Mouse (Mus musculus) inflammation-experienced regulatory T-cells, adult 6 months (primary cell): ENCODE data around the gene Strn4. TPM values are rescaled to one million over a fixed set of nuclear protein-coding genes. Genes with fewer than 3 reads are reported as not detected.

Experiments
- ATAC-seq: one replicate; pipeline ENCODE4 v1.8.0; 2017
- polyA plus RNA-seq, 3 experiments: library from polyadenylated mRNA; unstranded; fragments of 100-300 nt; shearing (Covaris generic); gene quantifications; one replicate each; pipeline ENCODE4 v1.2.1; 2017

The Strn4 gene
- 10 to 100 TPM; 16.1 to 24.1 (median 19.7) TPM for polyA plus RNA-seq

DNA sequence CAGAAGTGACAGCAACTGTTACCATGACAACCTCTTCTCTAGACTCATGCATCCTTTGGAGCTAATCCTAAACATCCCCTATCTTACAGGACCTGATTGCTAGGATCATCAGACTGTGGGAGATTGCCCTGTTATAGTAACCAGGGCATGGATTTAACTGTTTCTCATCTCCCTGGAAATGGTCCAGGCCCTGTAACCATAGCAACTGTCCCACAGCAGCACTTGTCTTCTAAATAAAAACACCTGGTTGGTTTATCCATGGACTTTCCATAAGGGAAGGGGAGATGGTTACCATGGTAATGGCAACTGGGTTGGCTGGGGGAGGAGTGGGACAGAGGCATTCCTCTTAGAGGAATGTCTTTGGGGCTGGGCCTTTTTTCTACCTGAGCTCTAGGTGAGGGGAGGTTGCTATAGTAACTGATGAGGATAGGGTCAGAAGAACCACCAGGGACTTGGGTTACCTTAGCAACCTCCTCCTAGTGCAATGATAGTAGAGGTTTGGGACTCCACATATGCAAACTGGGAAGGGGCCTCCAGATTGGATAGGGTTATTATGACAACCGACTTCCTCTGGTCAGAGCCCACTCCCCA, at the start of gene Strn4:
TSS of gene Strn4 (plus strand) at position 539 of the 591 bp plus-strand sequence.
- ATAC-seq = no peak

DNA sequence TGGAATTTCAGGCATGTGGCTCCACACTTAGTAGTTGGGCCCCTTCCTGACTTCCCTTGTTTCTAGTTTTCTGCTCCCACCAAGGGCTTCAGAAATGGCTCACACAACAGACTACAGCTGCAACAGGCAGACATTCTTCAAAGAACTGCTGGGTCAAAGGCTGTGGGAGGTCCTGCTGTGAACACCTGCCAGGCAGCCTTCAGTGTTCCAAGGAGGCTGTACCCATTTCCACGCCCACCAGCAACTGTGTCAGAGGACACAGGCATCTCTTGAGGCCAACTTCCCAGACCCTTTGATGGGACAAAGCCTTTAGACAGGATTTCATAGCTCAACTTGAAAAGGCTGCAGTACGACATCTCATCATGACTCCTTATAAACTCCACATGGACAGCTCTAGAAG, 49.2 kb upstream of the Strn4 start:
- ATAC-seq = no peak

DNA sequence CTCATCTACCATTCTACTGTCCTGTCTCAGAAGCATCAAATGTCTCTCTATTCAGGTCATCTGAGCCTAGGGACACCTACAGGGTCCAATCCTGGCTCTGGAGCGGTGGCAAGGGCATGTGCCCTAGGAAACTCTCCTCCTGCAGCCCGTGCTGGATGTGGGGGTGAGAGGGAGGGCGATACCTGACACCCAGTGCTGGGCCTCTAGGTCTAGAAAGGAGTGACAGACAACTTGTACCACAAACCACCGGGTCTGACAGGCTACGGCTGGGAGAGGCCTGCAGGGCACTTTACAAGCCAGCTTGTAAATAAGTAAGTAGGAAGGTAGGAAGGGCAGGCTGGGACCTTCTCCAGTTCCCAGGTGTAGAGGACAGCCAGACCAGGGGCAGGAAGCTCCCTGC, 39.8 kb upstream of the Strn4 start:
- no peak for ATAC-seq

DNA sequence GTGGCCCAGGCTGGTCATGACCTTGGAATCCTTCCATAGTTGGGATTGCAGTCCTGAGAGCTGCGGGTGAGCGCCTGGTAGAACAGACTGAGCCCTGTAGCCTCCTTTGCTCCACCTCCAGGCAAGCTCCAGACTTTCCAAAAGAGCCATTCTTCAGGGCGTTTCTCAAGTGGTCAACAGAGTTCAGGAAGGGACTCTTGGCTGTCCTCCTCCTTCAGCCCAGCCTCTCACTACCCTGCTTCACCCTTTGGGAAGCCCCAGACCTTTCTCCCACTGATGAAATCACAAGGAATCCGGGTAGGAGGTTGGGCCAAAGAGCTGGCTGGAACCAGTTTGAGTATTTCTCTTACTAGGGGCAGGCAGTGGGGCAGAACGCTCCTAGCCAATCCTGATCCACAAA, 35.6 kb upstream of the Strn4 start:
- ATAC-seq = no peak

DNA sequence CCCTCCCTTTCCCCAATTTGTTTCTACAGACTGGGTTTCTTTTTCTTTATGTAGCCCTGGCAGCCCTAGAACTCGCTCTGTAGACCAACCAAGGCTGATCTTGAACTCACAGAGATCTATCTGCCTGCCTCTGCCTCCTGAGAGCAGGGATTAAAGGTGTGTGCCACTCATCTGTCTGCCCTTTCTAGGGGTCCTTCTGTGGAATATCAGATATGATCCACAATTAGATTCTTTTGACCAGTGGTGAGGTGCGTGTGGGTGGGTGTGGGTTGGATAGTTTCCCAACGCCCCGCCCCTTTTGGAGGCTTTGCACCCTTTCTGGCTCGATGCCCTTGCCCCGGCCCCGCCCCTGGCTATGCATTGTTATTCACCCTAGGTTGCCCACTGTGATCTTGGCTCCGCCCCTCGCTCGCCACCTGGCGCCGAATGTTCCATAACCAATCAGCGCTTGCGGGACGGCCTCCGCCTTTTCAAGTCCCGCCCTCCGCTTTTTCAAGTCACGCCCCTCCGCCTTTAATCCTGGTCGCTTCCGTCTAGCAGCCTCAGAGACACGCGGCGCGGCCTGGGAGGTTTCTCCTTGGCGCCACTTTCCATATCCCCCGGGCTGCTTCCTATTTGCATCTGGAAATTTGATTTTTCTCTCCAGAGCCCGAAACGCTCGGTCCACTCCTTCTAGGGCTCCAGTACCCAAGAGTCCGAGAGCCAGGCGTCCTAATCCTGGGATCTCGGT, 34.7 kb upstream of the Strn4 start, which contains the start of gene Slc1a5:
TSS of gene Slc1a5 (plus strand) at position 516 of the 730 bp plus-strand sequence.
- ATAC-seq = peak; percentile 89

DNA sequence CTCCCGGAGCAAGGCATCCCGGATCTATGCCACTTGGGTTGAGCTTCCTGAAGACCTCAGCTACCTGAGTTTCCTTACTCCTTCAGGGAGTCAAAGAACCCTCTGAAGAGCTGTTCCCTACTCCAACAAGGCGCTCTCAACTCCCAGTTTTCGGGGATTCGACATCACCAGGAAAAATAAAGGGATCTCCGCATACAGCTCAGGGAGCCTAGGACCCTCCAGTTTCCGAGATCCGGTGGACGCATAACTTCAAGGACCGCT, 34.2 kb upstream of the Strn4 start:
- ATAC-seq = no peak

DNA sequence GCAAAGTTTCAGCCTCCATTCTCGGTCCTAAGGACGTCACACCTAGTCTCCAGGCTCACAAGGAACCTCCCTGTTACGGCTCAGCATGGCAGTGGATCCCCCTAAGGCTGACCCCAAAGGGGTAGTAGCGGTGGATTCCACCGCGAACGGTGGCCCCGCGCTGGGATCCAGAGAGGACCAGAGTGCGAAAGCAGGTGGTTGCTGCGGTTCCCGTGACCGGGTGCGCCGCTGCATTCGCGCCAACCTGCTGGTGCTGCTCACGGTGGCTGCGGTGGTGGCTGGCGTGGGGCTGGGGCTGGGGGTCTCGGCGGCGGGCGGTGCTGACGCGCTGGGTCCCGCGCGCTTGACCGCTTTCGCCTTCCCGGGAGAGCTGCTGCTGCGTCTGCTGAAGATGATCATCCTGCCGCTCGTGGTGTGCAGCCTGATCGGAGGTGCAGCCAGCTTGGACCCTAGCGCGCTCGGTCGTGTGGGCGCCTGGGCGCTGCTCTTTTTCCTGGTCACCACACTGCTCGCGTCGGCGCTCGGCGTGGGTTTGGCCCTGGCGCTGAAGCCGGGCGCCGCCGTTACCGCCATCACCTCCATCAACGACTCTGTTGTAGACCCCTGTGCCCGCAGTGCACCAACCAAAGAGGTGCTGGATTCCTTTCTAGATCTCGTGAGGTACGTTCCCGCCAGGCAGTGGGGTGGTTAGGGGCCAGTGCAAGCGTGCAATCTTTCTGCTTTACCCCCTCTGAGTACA, 33.7 kb upstream of the Strn4 start:
- ATAC-seq = peak; percentile 5

DNA sequence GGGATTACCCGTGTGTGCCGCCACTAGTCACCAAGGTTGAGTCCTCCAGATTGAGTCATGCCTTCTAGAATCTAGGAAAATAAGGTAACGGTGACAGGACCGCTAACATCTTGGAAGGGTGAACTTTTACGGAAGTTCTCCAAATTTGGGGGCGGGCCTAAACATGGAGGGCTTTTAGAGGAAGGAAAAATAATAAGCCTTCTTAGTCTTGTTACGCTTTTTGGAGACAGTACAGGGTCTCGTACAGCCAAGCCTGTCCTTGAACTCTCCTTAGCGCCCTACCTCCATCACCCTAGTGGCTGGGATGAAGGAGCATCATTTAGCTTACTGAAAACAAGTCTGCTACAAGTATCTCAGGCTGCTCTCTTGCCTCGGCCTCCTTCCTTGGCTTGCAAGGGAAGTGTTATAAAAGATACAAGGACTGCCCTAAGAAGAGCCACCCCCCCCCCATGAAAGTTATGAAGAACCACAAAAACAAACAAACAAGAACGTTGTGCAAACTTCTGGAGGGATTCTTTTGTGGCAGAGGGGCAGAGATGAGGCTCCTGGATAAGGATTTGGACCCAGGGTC, 33.0 kb upstream of the Strn4 start:
- no peak for ATAC-seq

DNA sequence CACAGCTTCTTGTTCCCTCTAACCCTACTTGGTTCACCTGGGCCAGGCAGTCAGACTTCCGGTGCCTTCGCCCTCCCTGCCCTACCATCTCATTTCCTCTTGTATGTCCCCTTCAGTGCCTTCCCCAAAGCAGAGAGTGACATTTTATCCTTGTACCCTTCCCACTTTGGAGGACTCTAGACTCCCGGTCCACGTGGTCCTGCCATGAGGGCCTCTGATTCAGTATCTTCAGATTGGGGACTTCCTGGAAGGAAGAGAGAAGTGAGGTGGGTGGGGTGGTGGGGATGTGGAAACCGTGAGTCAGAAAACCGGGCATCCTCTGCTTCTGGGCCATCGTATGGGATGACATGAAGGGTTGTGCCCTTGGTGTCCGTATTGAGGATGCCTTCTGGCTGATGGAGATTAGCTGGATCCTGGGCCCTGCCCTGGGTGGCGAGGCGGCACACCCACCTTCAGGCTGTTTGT, 32.4 kb upstream of the Strn4 start:
- ATAC-seq = peak; percentile 45

DNA sequence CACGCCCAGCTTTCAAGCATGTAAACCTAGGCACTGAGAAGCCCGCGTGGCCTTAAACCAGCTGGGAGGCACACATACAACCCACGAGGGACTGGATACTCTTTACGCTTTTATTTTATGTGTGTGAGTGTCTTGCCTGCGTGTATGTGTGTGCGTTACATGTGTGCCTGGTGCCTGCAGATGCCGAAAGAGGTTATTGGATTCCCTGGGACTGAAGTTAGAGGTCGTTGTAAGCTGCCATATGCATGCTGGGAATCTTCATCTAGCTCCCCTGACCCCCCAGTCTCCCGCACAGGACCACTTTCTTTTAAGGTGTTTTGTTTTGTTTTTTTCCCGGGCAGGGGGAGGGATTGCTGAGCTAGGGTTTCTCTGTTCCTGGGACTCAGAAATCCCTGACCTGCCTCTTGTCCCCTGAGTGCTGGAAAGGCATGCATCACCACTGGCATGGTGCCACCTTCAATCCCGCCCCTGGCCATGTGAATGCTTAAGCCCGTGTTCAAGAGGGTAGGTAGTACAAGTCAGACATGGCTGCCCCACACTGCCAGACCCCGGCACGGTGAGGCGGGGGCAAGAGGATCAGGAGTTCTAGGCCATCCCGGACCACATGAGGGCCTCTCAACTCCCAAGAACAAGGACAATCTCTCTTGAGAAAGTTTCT, 31.8 kb upstream of the Strn4 start:
- ATAC-seq = no peak

DNA sequence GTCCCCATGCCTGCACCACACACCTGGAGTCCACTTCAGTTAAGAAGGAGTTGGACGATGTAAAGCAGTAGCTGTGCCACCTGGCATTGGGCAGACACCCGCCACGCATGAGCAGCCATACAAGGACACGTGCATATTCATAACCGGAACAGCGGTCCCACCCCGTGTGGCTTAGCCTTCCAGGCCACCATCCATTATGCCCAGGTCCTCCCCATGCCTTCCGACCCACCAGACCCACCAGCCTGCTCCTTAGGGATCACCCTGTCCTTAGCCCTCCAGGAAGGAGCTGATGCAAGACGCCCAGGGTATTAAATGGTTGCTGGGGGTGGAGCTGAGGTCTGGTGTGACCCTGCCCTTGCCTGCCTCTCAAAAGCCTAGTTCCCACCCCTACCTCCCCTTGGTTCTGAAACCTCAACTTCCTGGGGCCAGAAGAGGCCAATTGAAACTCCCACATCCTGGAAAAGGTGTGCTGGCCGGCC, 31.2 kb upstream of the Strn4 start:
- ATAC-seq = no peak

DNA sequence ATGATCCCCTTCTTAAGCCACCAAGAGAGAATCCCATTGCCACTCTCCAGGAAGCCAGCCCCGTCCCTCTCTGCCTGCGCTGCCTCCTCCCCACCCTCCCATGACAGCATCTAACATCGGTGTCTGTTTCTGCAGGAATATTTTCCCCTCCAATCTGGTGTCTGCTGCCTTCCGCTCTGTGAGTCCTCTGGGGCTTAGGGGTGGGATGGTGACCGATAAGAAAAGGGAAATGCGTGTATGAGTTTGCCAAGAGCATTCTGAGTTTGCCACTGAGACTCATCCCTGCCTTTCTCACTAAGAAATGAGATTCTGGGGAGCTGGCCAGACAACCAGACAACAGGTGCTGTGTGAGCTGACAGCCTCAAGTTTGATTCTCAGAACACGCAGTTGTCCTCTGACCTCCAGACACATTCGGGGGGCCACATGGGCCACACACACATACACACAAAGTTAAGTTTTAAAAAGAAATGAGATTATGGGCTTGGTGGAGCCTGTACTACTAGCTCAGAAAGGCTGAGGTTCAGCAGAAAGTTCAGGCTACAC, 30.1 kb upstream of the Strn4 start:
- ATAC-seq = no peak

DNA sequence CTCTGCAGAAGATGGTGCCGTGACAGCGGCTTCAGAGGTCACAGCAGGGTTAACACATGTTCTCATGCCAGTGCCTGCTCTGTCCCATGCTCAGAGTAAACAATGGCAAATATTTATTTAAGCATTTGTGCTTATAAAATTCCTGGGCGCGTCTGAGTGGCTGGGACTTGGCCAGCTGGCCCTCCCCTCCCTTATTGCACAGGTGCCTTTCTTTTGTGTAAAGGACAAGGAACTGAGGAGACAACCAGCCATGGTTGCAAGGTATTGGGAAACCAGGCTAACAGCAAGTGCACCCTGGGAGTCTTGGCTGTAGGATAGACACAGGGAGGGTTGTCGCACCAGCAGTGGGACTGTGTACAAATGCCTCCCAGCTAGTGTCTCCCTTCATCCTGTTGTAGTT, 23.4 kb upstream of the Strn4 start:
- ATAC-seq = no peak

DNA sequence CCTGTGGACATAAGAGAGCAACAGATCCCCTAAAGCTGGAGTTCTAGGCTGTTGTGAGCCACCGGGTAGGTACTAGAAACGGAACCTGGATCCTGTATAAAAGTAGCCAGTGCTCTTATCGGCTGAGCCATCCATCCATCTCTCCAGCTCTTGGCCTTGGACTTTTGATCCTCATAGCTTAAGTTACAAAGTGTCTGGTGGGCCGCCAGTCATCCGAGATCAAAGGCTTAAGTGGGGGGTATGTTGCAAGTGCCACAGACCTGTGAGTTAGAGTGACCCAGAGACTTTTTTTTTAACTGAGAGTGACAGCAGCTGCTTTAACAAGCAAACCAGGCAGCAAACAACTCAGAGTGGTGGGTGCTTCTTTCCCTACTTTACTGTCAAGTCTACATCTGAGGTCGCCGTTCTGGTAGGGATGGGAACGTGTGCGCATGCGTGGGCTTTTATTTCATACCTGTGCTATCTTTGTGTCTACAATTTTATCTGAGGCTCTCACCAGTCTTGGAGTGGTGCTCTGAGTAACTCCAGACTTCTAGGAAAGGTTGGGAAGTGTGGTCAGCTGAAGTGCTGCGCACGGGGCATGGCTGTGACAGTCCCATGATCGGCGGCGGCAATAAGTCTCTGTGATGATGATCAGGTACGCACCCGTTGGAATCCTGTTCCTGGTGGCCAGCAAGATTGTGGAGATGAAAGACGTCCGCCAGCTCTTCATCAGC, 22.5 kb upstream of the Strn4 start:
- ATAC-seq = no peak

DNA sequence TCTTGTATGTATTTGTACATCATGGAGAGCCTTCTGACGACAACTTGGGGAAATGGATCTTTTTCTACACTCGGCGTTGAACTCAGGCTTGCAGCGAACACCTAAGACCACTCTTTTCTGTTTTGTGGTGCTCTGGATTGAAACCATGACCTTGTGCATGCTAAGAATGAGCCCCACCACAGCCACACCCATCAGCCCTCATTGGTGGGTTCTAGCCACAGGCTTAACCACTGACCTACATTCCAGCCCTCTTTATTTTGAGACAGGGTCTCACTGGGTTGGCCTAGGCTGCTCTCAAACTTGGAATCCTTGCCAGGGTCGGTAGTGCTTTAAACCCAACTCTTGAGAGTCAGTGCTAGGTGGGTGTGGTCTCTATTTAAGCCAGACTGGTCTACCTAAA, 20.8 kb upstream of the Strn4 start:
- no peak for ATAC-seq

DNA sequence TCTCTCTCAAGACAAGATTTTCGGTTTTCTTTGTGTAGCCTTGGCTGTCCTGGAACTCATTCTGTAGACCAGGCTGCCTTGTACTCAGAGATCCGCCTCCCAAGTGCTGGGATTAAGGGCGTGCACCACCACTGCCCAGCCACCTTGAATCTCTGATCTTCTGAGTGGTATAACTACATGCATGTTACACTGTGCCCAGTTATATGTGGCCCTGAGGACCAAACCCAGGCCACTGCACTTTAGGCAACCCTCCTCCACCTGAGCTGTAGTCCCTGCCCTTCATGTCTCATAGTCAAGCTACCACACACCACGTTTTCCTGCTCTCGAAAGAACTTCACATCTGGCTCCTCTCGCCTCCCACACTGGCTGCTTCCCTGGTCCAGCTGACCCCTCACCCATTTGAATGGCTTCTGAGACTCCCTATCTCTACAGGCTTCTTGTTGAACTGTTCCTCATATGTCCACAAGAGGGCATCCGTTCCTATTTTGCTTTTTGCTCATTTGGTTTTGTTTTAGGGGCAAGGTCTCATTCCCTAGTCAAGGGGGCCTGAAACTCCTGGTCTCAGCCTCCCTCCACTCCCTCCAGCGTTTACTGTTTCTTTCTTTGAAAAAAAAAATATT, 11.2 kb upstream of the Strn4 start:
- ATAC-seq = no peak

DNA sequence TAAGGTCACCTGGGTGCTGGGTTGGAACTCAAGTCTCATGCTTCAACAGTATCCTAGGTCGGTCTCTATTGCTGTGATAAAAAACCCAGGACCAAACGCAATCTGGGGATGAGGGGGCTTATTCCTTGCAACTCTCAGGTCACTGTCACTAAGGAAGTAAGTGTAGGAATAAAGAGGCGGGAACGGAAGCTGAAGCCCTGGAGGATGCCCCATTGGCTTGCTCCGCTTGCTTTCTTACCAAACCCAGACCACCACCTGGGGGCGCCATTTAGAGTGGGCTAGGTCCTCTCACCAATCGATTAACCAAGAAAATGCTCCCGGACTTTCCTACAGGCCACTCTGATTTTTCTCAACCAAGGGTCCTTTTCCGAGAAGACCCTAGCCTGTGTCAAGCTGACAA, 7.8 kb upstream of the Strn4 start:
- no peak for ATAC-seq

DNA sequence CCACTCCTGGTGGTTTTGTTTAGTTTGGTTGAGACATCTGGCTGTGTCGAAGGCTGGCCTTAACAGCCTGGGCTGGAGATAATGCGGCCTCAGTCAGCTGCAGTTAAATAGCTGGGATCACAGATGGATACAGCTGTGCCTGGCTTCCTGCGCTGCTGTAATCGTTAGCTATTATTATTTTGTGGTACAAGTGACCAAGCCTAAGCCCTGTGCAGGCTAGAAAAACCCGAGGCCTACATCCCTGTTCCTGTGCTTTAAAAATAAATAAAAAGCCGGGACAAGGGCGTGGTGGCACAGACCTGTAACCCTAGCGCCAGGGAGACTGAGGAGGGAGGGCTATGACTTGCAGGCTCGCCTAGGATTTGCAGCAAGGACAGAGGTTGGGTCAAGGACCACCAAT, 7.0 kb upstream of the Strn4 start:
- ATAC-seq = no peak

DNA sequence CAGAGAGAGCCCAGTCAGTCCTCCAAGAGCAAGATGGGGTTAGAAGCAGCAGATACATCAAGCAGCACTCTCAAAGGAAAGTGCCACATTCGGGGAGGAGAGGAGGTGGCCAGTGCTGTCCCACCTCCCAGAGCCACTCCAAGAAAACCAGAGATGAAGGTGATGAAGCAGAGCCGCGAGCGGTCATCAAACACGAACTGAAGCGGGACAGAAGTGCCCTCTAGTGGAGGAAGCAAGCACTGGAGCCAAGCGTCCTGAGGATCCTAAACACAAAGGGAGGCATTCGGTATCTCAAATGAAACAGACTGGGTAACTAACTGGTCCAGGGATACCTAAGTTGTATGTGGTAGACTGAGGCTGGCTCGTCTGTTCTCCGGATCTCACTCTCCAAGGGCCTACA, 6.0 kb upstream of the Strn4 start:
- no peak for ATAC-seq

DNA sequence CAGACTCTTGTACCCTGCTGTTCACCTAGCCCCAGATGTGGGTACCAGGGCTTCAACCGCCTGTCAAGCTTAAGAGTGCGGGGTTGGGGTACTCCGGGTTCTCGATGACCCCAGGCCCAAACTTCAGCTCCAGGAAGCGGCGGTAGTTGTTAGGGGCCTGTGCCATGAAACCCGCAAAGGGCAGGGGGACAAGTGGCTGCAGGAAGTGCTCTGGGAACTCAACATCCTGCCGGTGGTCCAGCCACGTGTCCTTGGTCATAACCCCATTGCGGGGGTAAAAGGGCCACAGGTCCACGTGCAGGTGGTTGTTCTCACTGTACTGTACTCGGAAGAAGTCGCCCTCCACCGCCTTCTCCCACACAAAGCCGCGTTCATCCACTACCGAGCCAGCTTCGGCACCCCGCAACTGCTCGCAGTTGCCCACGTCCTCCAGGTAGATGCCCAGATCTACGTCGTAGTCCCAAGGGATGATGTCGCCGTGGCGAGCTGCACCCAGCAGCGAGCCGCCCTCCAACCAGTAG, 5.2 kb upstream of the Strn4 start:
- ATAC-seq = no peak

DNA sequence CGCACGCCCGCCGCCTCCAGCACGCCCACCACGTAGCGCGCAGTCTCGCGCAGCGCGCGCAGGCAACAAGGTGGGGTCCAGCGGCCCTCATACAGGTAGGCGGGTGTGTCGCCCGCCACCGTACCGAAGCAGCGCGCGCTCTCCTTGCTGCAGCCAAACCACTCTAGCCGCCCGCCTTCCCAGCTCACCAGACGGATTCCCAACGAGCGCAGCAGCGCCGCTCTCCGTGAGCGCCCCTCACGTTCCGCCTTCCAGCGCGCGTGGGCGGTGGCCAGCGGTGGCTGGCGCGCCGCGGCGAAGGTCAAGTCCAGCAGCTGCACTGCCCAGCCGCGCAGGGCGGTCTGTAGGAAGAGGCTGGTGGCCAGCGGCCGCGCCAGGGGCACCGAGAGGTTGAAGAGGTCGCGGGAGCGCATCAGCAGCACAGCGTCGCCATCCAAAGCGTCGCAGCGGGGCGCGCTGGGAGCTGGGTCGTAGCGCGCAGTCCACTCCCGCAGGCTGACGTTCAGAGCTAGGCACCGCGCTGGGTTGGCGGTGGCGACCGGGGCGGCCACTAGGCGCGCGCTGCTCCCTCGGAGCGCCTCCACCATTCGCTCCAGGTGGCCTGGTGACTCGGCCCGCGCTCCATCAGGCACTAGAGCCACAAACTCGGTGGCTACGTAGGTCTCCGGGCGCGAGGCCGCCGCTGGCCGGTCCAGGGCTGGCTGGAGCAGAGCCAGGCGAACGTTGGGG, 4.6 kb upstream of the Strn4 start:
- no peak for ATAC-seq
